In the genomic region with DNA sequence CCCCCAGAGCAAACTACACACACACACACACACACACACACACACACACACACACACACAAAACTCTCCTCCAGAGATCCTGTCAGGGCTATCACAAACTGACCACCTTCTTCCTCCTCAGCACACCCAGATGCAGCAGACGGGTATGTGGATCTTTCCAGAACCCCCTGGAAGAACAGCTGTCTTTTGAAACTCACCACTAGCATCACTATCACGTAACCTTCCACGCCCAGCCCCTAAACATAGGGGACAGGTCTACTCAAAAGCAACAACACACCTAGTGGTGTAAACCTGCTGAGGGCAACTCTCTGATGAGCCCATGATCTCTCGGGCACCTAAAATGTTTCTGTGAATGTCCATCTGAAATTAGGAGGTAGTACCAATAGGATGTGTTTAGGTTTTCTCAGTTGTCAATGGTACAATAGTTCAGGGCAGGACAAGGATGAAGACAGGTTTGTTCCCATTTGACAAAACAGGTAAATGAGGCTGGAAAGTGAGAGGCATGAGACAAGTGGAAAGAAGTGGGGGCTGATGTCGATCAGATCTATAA, we compare ENCODE assay signal across 8 mouse cellular contexts. TPM values are rescaled to one million over a fixed set of nuclear protein-coding genes. Genes with fewer than 3 reads are reported as not detected.
A peak's percentile ranks its signal among the peaks of the same experiment; 100 is the strongest.
DNase-seq lines count a peak whose midpoint lies in the region; ATAC-seq lines count a peak whose summit lies in the region.

No protein-coding gene starts in this region.

- peak overlapping the region; percentile 91 for H3K4me2 ChIP-seq in heart, embryonic 11.5 days
- peak overlapping the region; percentile 75 for H3K4me2 ChIP-seq in forebrain, embryonic 11.5 days (ENCODE audit: low read depth, low read length, severe bottlenecking)
- peak overlapping the region; percentile 95 for H3K4me2 ChIP-seq in liver, embryonic 11.5 days

- DNase-seq in heart, adult 18-20 months: no peak
- peak; percentile 57 for DNase-seq in A20 (ENCODE audit: low read depth, low spot score)
- DNase-seq in forebrain, embryonic 11.5 days (ENCODE audit: low spot score): no peak
- no peak for DNase-seq in liver, embryonic 11.5 days (ENCODE audit: low spot score)
- DNase-seq in ovary, postnatal 10 days (ENCODE audit: low spot score): no peak
- DNase-seq in testis, postnatal 10 days (ENCODE audit: low spot score): no peak
- DNase-seq in yolk sac, embryonic 10.5 days (ENCODE audit: low spot score): no peak

- H3K27ac ChIP-seq in heart, embryonic 11.5 days (ENCODE audit: low read depth, low read length): no peak overlapping the region
- H3K27ac ChIP-seq in forebrain, embryonic 11.5 days (ENCODE audit: low read depth, low read length): no peak overlapping the region
- no peak overlapping the region for H3K27ac ChIP-seq in liver, embryonic 11.5 days (ENCODE audit: low read depth, low read length)

- no peaks in the 10 kb centered on the region for H3K9me3 ChIP-seq in heart, embryonic 11.5 days (replicated peaks; ENCODE audit: control insufficient read depth, low read length)
- no peaks in the 10 kb centered on the region for H3K9me3 ChIP-seq in forebrain, embryonic 11.5 days (ENCODE audit: control insufficient read depth, low read length)
- H3K9me3 ChIP-seq in liver, embryonic 11.5 days (ENCODE audit: control insufficient read depth, low read length): no peaks in the 10 kb centered on the region

- H3K9ac ChIP-seq in heart, embryonic 11.5 days (ENCODE audit: low read depth, low read length): no peak overlapping the region
- H3K9ac ChIP-seq in forebrain, embryonic 11.5 days (ENCODE audit: low read length): peak overlapping the region; percentile 74; the same call in 1 of the 2 replicates
- peak overlapping the region; percentile 77; the same call in 1 of the 2 replicates for H3K9ac ChIP-seq in liver, embryonic 11.5 days (ENCODE audit: low read depth, low read length)

- H3K27me3 ChIP-seq in heart, embryonic 11.5 days (ENCODE audit: control insufficient read depth, insufficient read depth, low read length): no peaks in the 10 kb centered on the region
- no peaks in the 10 kb centered on the region for H3K27me3 ChIP-seq in forebrain, embryonic 11.5 days (ENCODE audit: control insufficient read depth, insufficient read depth, low read length)
- no peaks in the 10 kb centered on the region for H3K27me3 ChIP-seq in liver, embryonic 11.5 days (replicated peaks; ENCODE audit: control insufficient read depth, insufficient read depth, low read length)

- H3K4me1 ChIP-seq in heart, embryonic 11.5 days (ENCODE audit: control insufficient read depth, insufficient read depth, low read length): peaks cover 17% of the 10 kb centered on the region; the same call in 1 of the 2 replicates
- peaks cover 26% of the 10 kb centered on the region for H3K4me1 ChIP-seq in forebrain, embryonic 11.5 days (replicated peaks; ENCODE audit: control insufficient read depth, insufficient read depth, low read length)
- peaks cover 28% of the 10 kb centered on the region for H3K4me1 ChIP-seq in liver, embryonic 11.5 days (replicated peaks; ENCODE audit: control insufficient read depth, insufficient read depth, low read length)

- H3K4me3 ChIP-seq in heart, embryonic 11.5 days (ENCODE audit: low read depth, low read length): peak overlapping the region; percentile 57
- H3K4me3 ChIP-seq in forebrain, embryonic 11.5 days (ENCODE audit: low read depth, low read length): peak overlapping the region; percentile 65
- H3K4me3 ChIP-seq in liver, embryonic 11.5 days (ENCODE audit: low read depth, low read length): peak overlapping the region; percentile 66

- ATAC-seq in heart, embryonic 11.5 days (replicated peaks; ENCODE audit: insufficient number of reproducible peaks, low FRiP score, low TSS enrichment): no peak
- no peak for ATAC-seq in forebrain, embryonic 11.5 days (replicated peaks; ENCODE audit: low FRiP score)
- ATAC-seq in liver, embryonic 11.5 days (replicated peaks; ENCODE audit: low FRiP score): no peak

- H3K36me3 ChIP-seq in heart, embryonic 11.5 days (ENCODE audit: control insufficient read depth, insufficient read depth, low read length): no peaks in the 10 kb centered on the region
- no peaks in the 10 kb centered on the region; the same call in 1 of the 2 replicates for H3K36me3 ChIP-seq in forebrain, embryonic 11.5 days (ENCODE audit: control insufficient read depth, insufficient read depth, low read length)
- no peaks in the 10 kb centered on the region for H3K36me3 ChIP-seq in liver, embryonic 11.5 days (ENCODE audit: control insufficient read depth, insufficient read depth, low read length)

- 61% methylated on average over 5 of the region's 5 CpGs for WGBS in heart, embryonic 11.5 days (ENCODE audit: insufficient replicate concordance)
- WGBS in forebrain, embryonic 11.5 days: 68% methylated on average over 5 of the region's 5 CpGs
- WGBS in liver, embryonic 11.5 days: 44% methylated on average over 5 of the region's 5 CpGs

RNA-seq across cellular contexts. Expression of gene Kcnk5, which starts 1.8 kb away (rescaled TPM):
- polyA plus RNA-seq in heart, embryonic 11.5 days (2014; fragmentation: Nextera tagmentation; extraction: Ambion mirVana): 2.2 and 2.9 TPM in 2 replicates
- under 1 TPM; 0.69 to 0.95 TPM for total RNA-seq in heart, adult 18-20 months (2021)
- 14.9 and 15.4 TPM in 2 replicates for polyA plus RNA-seq in forebrain, embryonic 11.5 days (2014; fragmentation: Nextera tagmentation; extraction: Ambion mirVana)
- 9.6 and 10.1 TPM in 2 replicates for polyA plus RNA-seq in liver, embryonic 11.5 days (2014; fragmentation: Nextera tagmentation; extraction: Ambion mirVana)

RNA-seq across cellular contexts. Expression of gene Saysd1, which starts 41.5 kb away (rescaled TPM):
- polyA plus RNA-seq in heart, embryonic 11.5 days (2014; fragmentation: Nextera tagmentation; extraction: Ambion mirVana): 8.4 and 8.6 TPM in 2 replicates
- total RNA-seq in heart, adult 18-20 months (2021): 1 to 10 TPM; 3.5 to 3.6 TPM
- polyA plus RNA-seq in forebrain, embryonic 11.5 days (2014; fragmentation: Nextera tagmentation; extraction: Ambion mirVana): 11.6 and 11.7 TPM in 2 replicates
- 7.7 TPM in 2 replicates for polyA plus RNA-seq in liver, embryonic 11.5 days (2014; fragmentation: Nextera tagmentation; extraction: Ambion mirVana)
